Mouse (Mus musculus) gastrocnemius, adult 2 months (tissue): Measurements from ENCODE around the gene 4930539E08Rik. TPM values are rescaled to one million over a fixed set of nuclear protein-coding genes. Genes with fewer than 3 reads are reported as not detected.

Source experiments
- DNase-seq: peaks from one replicate; pipeline ENCODE4 v3.0.0; 2022
- H3K27ac ChIP-seq: fragments of 200-600 bp; 2 replicates; pipeline ENCODE4 v1.8.1; 2022; ENCODE audit warnings: mild to moderate bottlenecking
- H3K4me3 ChIP-seq: fragments of 200-600 bp; 2 replicates; pipeline ENCODE4 v1.8.1; 2022; ENCODE audit warnings: mild to moderate bottlenecking, moderate library complexity
- CTCF ChIP-seq: fragments of 200-600 bp; IDR thresholded peaks from 2 replicates; pipeline ENCODE4 v1.8.1; 2022; ENCODE audit warnings: antibody characterized with exemption, mild to moderate bottlenecking, moderate library complexity
- intact Hi-C: fragments of 180-260 bp; cut with DNase I; formaldehyde crosslinking; loops from one replicate; pipeline ENCODE4 v1.15.1; 2025
- total RNA-seq, 2 experiments: library from RNA; stranded (reverse); gene quantifications; 2 replicates each; pipeline ENCODE4 v1.2.3; 2021

The 4930539E08Rik gene
- total RNA-seq, 2 experiments from 2014 or later: 0.10 TPM; not detected in 1

DNA sequence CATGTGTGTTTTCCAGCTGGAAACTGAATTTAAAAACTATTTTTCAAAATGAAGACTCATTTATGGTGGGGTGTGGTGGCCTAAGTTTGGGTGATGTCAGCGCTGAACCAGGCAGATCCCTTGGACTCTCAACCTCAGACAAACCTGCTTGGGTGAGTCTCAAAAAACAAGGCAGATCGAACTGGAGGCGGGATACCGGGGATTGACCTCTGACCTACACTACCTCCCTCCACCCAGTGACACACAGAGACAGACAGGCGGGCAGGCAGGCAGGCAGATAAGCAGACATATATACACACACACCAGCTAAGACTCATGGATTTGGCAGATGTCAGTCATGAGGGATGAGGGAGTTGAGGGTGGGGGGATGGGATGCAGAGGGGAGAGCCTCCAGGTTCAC is 16.9 kb downstream of the 4930539E08Rik start:
- TF ChIP-seq CTCF: no peak
- Histone ChIP-seq H3K4me3 (no peak overlapping the region), H3K27ac (no peak overlapping the region)
- no peak for DNase-seq
- intact Hi-C loops: no loop called here

DNA sequence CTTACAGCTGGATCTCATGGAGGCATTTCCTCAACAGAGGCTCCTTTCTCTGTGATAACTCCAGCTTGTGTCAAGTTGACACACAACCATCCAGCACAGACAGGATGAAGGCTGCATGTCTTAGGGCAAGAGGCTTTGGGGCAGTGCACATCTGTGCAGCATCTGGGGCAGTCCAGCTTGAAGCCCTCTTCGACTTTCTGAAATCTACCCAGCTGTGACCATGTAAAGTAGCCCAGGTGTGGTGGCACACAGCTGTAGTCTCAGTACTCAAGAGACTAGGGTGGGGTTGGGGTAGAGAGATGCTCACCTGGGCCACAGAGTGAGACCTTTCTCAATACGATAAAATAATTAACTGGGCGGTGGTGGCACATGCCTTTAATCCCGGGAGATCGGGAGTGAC is 17.3 kb downstream of the 4930539E08Rik start:
- TF ChIP-seq CTCF: no peak
- Histone ChIP-seq H3K27ac (no peak overlapping the region), H3K4me3 (no peak overlapping the region)
- DNase-seq: no peak
- intact Hi-C loops: no loop called here

DNA sequence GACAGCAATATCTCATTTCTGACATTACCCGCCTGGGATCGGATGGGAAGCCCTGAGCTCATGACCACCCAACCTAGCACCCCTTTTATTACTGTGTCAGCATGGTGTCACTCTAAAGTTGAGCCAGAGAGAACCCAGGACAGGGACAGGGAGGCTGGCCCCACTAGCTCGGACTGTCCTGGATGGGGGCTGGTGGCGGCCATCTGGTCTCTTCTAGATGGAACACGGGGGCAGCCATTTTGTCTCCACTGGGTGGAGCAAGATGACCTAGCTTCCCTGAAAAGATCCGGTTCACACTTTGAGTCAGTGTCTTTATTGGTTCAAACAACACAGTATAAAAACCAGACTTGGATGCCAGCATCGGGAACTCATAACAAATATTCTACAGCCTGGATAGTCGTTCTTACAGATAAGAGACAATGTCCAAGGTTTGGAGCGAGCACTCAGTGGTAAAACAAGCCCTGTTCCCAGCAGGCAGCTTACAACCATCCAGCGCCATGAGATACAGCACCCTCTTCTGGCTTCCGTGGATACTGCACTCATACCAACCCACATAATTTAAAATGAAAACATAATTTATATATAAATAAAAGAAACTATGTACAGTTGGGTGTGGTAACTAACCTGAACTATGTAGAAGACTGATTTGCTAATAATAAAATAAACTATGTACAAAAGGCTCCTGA is 18.9 kb downstream of the 4930539E08Rik start:
- H3K4me3 ChIP-seq: no peak overlapping the region
- TF ChIP-seq CTCF: peak; percentile 41
- no peak for DNase-seq
- intact Hi-C loops: no loop called here
- no peak overlapping the region for H3K27ac ChIP-seq

DNA sequence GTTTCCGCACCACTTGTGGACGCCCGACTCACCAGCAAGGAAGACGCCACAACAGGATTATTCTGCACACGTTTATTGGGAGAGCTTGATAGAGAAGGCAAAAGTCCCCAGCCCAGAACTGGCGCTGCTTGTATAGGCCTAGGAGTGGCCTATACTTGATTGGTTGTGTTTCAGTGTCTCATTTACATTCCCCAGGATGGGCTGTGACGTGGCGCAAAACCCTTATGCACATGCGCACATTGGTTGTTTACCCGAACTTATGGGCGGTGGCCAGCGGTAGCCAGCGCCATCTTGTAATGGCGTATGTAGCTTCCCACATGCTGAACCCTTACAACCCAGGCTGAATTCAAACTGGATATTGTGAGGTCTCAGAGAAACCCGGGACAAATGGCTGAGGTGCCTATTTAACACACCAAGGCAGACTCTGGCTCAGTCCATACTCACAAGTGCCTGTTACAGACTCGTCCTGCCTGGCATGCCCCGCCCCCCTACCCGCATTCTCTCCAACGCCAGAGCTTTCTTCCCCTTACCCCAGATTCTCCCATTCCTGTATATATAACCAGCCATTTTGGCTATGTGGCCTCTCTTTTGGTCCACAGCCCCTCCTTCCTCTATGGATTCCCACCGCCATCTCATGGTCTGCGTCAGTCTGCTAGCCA is 19.8 kb downstream of the 4930539E08Rik start:
- intact Hi-C loops: no loop called here
- Histone ChIP-seq H3K27ac (peak overlapping the region; percentile 63), H3K4me3 (no peak overlapping the region)
- TF ChIP-seq CTCF: no peak
- no peak for DNase-seq

DNA sequence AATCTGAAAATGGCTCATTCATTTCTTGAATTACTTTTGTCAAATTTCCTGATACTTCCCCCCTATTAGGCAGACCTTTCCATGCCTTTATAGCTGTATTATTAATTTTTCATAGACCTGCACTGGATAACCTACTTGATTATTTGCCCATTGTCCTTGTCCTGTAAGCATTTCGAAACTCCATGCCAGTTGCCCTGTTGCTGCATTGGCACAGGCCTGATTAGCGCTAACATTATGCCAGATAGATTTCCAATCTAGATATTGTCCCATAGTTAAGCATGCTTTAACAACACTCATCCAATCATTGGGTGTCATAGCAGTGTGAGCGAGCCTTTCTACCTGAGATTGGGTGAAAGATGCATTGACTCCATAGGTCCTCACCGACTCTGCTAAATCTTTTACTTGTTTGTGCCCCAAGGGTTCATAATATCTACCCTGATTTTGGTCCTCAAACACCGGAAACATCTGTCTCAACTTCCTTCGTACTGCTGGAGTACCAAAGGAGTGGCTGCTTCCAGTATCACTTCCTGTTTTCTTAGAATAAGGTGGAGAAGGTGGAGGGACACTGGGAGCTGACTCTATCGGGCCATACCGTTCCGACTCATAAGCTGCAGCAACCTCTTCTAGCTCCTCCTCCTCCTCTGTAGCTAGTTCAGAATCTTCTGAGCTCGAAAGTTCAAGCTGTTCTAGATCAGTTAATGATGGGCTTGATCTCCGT is 20.9 kb downstream of the 4930539E08Rik start:
- TF ChIP-seq CTCF: no peak
- intact Hi-C loops: no loop called here
- H3K27ac ChIP-seq: peak overlapping the region; percentile 63
- no peak overlapping the region for H3K4me3 ChIP-seq
- DNase-seq: no peak

DNA sequence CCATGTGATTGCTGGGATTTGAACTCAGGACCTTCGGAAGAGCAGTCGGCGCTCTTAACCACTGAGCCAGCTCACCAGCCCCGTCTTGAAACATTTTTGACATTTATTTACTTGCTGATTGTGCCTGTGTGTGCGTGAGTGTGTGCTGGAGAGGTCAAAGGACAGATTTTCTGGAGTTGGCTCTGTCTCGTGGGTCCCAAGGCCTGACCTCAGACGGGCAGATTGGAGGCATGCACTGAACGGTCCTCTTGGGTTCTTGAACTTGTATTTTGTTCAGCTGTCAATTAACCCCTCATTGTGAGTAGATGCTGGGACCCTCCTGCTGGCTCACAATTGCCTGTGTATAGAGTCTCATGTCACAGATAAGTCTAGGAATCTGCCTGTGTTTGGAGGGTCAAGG is 28.9 kb downstream of the 4930539E08Rik start:
- no peak for TF ChIP-seq CTCF
- intact Hi-C loops: no loop called here
- no peak overlapping the region for H3K4me3 ChIP-seq
- no peak overlapping the region for H3K27ac ChIP-seq
- DNase-seq: no peak

DNA sequence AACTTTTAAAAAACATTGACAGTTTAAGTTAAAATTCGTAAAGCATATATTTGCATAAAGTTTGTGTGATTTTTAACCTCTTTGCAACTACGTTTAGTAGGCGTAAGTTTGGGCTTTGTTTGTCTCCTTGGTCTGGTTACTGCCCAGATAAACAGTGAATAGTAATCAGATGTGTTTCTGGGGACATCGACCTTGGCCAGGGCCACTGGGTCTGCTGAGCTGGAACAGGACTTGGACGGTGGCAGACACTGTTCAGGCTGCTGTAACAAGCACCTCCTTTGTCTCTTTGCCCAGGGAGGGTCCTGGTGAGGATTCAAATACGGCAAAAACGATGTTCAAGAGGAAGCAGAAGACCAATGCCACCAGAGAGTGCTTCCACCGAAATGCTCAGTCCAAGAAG is 29.9 kb downstream of the 4930539E08Rik start:
- no peak overlapping the region for H3K4me3 ChIP-seq
- TF ChIP-seq CTCF: no peak
- no peak for DNase-seq
- H3K27ac ChIP-seq: no peak overlapping the region
- intact Hi-C loops: no loop called here

DNA sequence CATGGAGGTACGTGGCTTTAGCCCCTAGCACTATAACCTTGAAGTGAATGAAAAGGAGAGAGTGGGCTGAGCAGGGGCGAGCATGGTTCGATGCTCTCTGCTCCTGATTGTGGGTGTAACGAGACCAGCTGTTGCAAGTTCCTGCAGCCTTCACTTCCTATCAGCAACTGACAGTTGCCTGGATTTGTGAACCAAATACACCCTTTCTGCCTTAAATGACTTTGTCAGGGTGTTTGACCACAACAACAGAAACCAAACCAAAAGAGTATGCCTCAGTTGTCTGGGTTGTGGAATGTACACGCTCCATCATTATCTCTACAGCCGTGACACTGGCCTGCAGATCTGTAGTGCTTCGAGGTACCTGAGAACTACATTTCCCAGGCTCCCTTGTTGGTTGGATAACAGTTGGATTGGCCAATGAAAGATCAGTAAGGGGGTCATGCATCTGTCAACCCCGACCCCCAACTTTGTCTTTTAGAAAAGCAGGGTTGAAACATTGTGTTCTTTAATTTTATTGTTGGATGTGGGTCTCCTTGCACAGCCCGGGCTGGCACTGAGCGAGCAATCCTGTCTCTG is 31.1 kb downstream of the 4930539E08Rik start:
- no peak for DNase-seq
- no peak for TF ChIP-seq CTCF
- intact Hi-C loops: no loop called here
- H3K27ac ChIP-seq: no peak overlapping the region
- H3K4me3 ChIP-seq: no peak overlapping the region

DNA sequence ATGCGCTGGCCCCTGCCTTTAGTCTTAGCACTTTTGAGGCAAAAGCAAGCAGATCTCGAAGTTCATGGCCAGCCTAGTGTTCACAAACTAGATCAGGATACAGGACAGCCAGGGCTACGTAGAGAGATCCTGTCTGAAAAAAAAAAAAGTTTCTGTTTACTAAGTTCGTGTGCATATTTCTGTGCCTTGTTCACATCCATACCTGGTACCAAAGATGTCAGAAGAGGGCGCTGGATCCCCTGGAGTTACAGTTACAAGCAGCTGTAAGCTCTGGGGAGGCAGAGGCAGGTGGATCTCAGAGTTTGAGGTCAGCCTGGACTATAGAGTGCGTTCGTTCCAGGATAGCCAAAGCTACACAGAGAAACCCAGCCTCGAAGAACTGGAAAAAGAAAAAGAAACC is 32.3 kb downstream of the 4930539E08Rik start:
- intact Hi-C loops: no loop called here
- H3K27ac ChIP-seq: 0 out of 2 replicates have a peak overlapping the region, but pooled peaks have one; percentile 2
- TF ChIP-seq CTCF: peak; percentile 27; the same call in 1 of the 2 replicates
- H3K4me3 ChIP-seq: peak overlapping the region; percentile 9; the same call in 1 of the 2 replicates
- DNase-seq: no peak

DNA sequence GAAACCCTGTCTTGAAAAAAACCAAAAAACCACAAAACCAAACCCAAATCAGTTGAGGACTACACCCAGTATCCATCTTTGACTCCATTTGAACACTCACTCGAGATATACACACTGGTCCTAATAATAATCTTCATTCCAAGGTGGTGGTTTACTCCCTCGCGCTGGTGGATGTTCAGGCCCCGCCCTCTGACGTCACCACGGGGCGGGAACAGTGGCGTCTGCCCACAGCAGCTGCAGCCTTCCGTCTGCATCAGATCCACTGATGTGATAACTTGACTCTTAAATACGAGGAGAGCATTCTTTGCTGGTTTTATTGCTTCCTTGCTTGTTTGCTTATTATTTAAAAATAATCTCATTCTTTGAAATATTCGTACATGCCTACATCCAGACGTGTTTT is 32.8 kb downstream of the 4930539E08Rik start:
- intact Hi-C loops: no loop called here
- Histone ChIP-seq H3K27ac (0 out of 2 replicates have a peak overlapping the region, but pooled peaks have one; percentile 2), H3K4me3 (peak overlapping the region; percentile 9; the same call in 1 of the 2 replicates)
- no peak for TF ChIP-seq CTCF
- DNase-seq: peak; percentile 82

DNA sequence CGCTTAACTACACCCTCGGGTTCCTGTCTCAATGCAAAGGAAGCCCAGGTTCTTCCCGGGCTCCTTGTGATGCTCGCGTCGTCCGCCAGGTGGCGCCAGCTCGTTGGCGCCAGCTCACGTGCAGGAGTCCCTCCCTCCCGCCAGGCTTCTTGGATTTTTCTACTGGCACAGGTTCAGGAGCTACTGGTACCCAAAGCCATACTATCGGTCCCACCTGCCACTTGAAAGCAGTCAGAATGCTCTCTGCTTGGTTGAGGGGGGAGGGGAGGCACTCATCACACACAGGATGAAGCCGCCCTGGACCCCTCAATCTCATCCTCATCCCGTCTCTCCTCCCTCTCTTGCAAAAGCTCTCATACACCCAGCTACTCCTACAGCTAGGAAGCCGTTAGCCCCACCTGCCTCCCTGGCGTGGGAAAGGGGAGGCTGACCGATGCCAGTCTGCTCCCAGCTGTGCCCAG is 35.2 kb downstream of the 4930539E08Rik start:
- DNase-seq: peak; percentile 76
- intact Hi-C loops: loop anchor here (2.0 kb wide), 1 partner anchor 47 kb away; no protein-coding TSS in a partner anchor
- Histone ChIP-seq H3K4me3 (no peak overlapping the region), H3K27ac (no peak overlapping the region)
- peak; percentile 92 for TF ChIP-seq CTCF

DNA sequence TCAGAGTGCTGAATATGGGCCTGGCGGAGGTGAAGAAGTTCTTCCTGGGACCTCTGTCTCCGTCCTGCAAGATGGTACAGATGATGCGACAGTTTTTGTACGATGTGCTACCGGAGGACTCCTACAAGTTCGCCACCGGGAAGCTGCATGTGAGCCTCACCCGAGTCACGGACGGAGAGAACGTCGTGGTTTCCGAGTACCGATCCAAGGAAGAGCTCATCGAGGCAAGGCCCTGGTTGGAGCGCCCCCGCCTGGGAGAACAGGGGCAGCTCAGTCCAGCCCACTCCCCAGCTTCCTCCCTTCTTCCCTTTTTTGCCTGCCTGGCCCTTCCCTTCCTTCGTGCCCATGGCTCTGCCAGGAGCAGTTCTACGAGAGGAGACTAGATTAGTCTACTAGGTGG is 38.3 kb downstream of the 4930539E08Rik start:
- intact Hi-C loops: no loop called here
- peak; percentile 36 for DNase-seq

More for the DNA sequence above, 38.3 kb downstream of the 4930539E08Rik start:
- H3K27ac ChIP-seq: no peak overlapping the region
- peak; percentile 47 for TF ChIP-seq CTCF
- no peak overlapping the region for H3K4me3 ChIP-seq
